Comparison of ENCODE assay signal across 8 mouse cellular contexts in genomic region chr14:122474891-122475556, GRCm38 (mm10). TPM values are rescaled to one million over a fixed set of nuclear protein-coding genes. Genes with fewer than 3 reads are reported as not detected.
DNase-seq lines count a peak whose midpoint lies in the region; ATAC-seq and TF ChIP-seq lines count a peak whose summit lies in the region.

TSS of gene Zic2 (plus strand) at chr14:122475435.

- no peaks in the 10 kb centered on the region for H3K36me3 ChIP-seq in liver, adult 2 months (ENCODE audit: control insufficient read depth, insufficient read depth, low read length)
- peaks cover 38% of the 10 kb centered on the region for H3K36me3 ChIP-seq in forebrain, embryonic 10.5 days (replicated peaks)
- no peaks in the 10 kb centered on the region for H3K36me3 ChIP-seq in midbrain, embryonic 11.5 days (ENCODE audit: control insufficient read depth, insufficient read depth, low read length)

- 1% methylated on average over 58 of the region's 73 CpGs for WGBS in liver, adult 2 months
- under 1% methylated on average over 59 of the region's 73 CpGs for WGBS in forebrain, embryonic 10.5 days
- WGBS in midbrain, embryonic 11.5 days: under 1% methylated on average over 50 of the region's 73 CpGs

- H3K27ac ChIP-seq in liver, adult 2 months (replicated peaks; ENCODE audit: insufficient read depth, low read depth, low read length): no peak within 1 kb of the TSS
- peak within 1 kb of the TSS; percentile 99 for H3K27ac ChIP-seq in forebrain, embryonic 10.5 days
- H3K27ac ChIP-seq in midbrain, embryonic 11.5 days (ENCODE audit: low read depth, low read length): peak within 1 kb of the TSS; percentile 97

- peaks cover 29% of the 10 kb centered on the region for H3K27me3 ChIP-seq in liver, adult 2 months (ENCODE audit: control insufficient read depth, insufficient read depth, low read length)
- peaks cover 86% of the 10 kb centered on the region for H3K27me3 ChIP-seq in forebrain, embryonic 10.5 days (ENCODE audit: poor library complexity, severe bottlenecking)
- peaks cover 54% of the 10 kb centered on the region for H3K27me3 ChIP-seq in midbrain, embryonic 11.5 days (ENCODE audit: control insufficient read depth, insufficient read depth, low read length)

- no peaks in the 10 kb centered on the region for H3K79me2 ChIP-seq in liver, adult 2 months (ENCODE audit: control insufficient read depth, insufficient read depth, low read length)

- H3K9ac ChIP-seq in liver, adult 2 months (ENCODE audit: low read depth, low read length): no peak within 1 kb of the TSS
- H3K9ac ChIP-seq in midbrain, embryonic 11.5 days (ENCODE audit: low read length): peak within 1 kb of the TSS; percentile 96

- intact Hi-C loops in gastrocnemius, postnatal 36 days (cut with DNase I): no loop called here

- no peak for TF ChIP-seq CTCF in liver, adult 2 months (IDR thresholded peaks at IDR 0.05; ENCODE audit: low read depth, low read length)

- no peaks in the 10 kb centered on the region for H3K4me1 ChIP-seq in liver, adult 2 months (ENCODE audit: control insufficient read depth, insufficient read depth, low read length)
- peaks cover 76% of the 10 kb centered on the region for H3K4me1 ChIP-seq in forebrain, embryonic 10.5 days
- peaks cover 14% of the 10 kb centered on the region for H3K4me1 ChIP-seq in midbrain, embryonic 11.5 days (ENCODE audit: control insufficient read depth, insufficient read depth, low read length)

- H3K4me2 ChIP-seq in midbrain, embryonic 11.5 days: peak within 1 kb of the TSS; percentile 62

- peak within 1 kb of the TSS; percentile 31; the same call in 1 of the 2 replicates for H3K4me3 ChIP-seq in liver, adult 2 months (ENCODE audit: insufficient read depth, low read depth, low read length)
- peak within 1 kb of the TSS; percentile 86 for H3K4me3 ChIP-seq in forebrain, embryonic 10.5 days
- H3K4me3 ChIP-seq in midbrain, embryonic 11.5 days (ENCODE audit: low read depth, low read length): peak within 1 kb of the TSS; percentile 75

- H3K9me3 ChIP-seq in forebrain, embryonic 10.5 days: no peaks in the 10 kb centered on the region
- no peaks in the 10 kb centered on the region for H3K9me3 ChIP-seq in midbrain, embryonic 11.5 days (ENCODE audit: control insufficient read depth, low read length)

- no peak for TF ChIP-seq POLR2A in liver, adult 2 months (IDR thresholded peaks at IDR 0.05; ENCODE audit: extremely low read depth, insufficient read depth, low read length)

- no peak for DNase-seq in liver, adult 2 months (ENCODE audit: extremely low read depth, low read depth, low spot score)
- DNase-seq in liver: no peak
- DNase-seq in brain, adult 2 months (ENCODE audit: low read depth, low spot score): peak; percentile 96
- DNase-seq in forebrain, embryonic 10.5 days (ENCODE audit: extremely low spot score, low spot score): peak; percentile 86
- peak in 1 of 2 experiments; percentile 52 for DNase-seq in layer of hippocampus, adult 8-10 months (ENCODE audit: low spot score in 2 of 2)
- peak; percentile 98 for DNase-seq in midbrain, embryonic 11.5 days (ENCODE audit: low spot score, missing footprints)
- no peak for DNase-seq in gastrocnemius, postnatal 36 days
- DNase-seq in ovary, postnatal 10 days (ENCODE audit: low spot score): no peak

- peak; percentile 78 for ATAC-seq in midbrain, embryonic 11.5 days (ENCODE audit: low FRiP score)

RNA-seq across cellular contexts. Expression of gene Zic2, which starts in this region (rescaled TPM):
- total RNA-seq in liver, adult 2 months (2014; rRNA removed): not detected in 2 replicates
- not detected in 2 replicates for polyA plus RNA-seq in liver, adult 2 months (2012; rRNA removed)
- 7.0 and 7.3 TPM in 2 replicates for polyA plus RNA-seq in forebrain, embryonic 10.5 days (2016; fragmentation: Nextera tagmentation; extraction: Ambion mirVana)
- total RNA-seq in layer of hippocampus, adult 8-10 months (2022): 10 to 100 TPM; 15.0 to 20.8 (median 18.6) TPM
- polyA plus RNA-seq in midbrain, embryonic 11.5 days (2014; fragmentation: Nextera tagmentation; extraction: Ambion mirVana): 5.8 and 6.3 TPM in 2 replicates
- total RNA-seq in gastrocnemius, postnatal 36 days (2021): not detected

Comparison
In these comparisons a context has a peak if more than half of its experiments do, and no peak if none do; other contexts are left out.
1. RNA of gene Zic2 (total RNA-seq): 15.0 to 20.8 TPM in layer of hippocampus, adult 8-10 months; not detected in gastrocnemius, postnatal 36 days and not detected in liver, adult 2 months; every median in the first group is over 10 times any median in the second.
2. DNase-seq: peak in brain, adult 2 months (single experiment), forebrain, embryonic 10.5 days (single experiment) and midbrain, embryonic 11.5 days (single experiment); none in liver, adult 2 months (single experiment), liver (single experiment), gastrocnemius, postnatal 36 days (0 of 2) and ovary, postnatal 10 days (single experiment).
3. H3K4me3 ChIP-seq: peak in every context shown above with its lines; median percentile 86 in forebrain, embryonic 10.5 days; 75 in midbrain, embryonic 11.5 days; 31 in liver, adult 2 months.